Mouse (Mus musculus) embryo, embryonic 10.5 days (tissue): ENCODE results near the gene Ccm2.

Source experiments
- DNase-seq: peaks from one replicate; pipeline ENCODE4 v3.0.0-alpha.2; 2015; ENCODE audit warnings: low spot score

Gene Ccm2

GRCm38 (mm10) chr11:6529961-6530360 is 16.7 kb upstream of the Ccm2 start:
- no peak for DNase-seq

- no peak for DNase-seq
Observed at GRCm38 (mm10) chr11:6530746-6531145, 15.9 kb upstream of the Ccm2 start.

- no peak for DNase-seq
Observed at GRCm38 (mm10) chr11:6544683-6545082, 2.0 kb upstream of the Ccm2 start.

- no peak for DNase-seq
Observed at GRCm38 (mm10) chr11:6545186-6545856, 1.4 kb upstream of the Ccm2 start.

GRCm38 (mm10) chr11:6545857-6546192 is 862 bp upstream of the Ccm2 start:
- no peak for DNase-seq

- DNase-seq, result peak; percentile 77
Observed at GRCm38 (mm10) chr11:6547037-6547680, 472 bp downstream of the Ccm2 start.

- DNase-seq, result no peak
Observed at GRCm38 (mm10) chr11:6547696-6548325, 1.1 kb downstream of the Ccm2 start.

GRCm38 (mm10) chr11:6549770-6550169 is 3.1 kb downstream of the Ccm2 start:
- no peak for DNase-seq

- DNase-seq, result no peak
Observed at GRCm38 (mm10) chr11:6550201-6550600, 3.5 kb downstream of the Ccm2 start.

GRCm38 (mm10) chr11:6558234-6558633 is 11.5 kb downstream of the Ccm2 start:
- no peak for DNase-seq

GRCm38 (mm10) chr11:6559996-6560395 is 13.3 kb downstream of the Ccm2 start:
- DNase-seq, result no peak

GRCm38 (mm10) chr11:6560655-6561360 is 14.1 kb downstream of the Ccm2 start:
- DNase-seq, result no peak

- DNase-seq, result no peak
Observed at GRCm38 (mm10) chr11:6561474-6561873, 14.8 kb downstream of the Ccm2 start.

GRCm38 (mm10) chr11:6562359-6562758 is 15.7 kb downstream of the Ccm2 start:
- no peak for DNase-seq

- DNase-seq, result no peak
Observed at GRCm38 (mm10) chr11:6563201-6563600, 16.5 kb downstream of the Ccm2 start.

- DNase-seq, result no peak
Observed at GRCm38 (mm10) chr11:6566496-6566895, 19.8 kb downstream of the Ccm2 start.

- no peak for DNase-seq
Observed at GRCm38 (mm10) chr11:6567951-6568350, 21.3 kb downstream of the Ccm2 start.

GRCm38 (mm10) chr11:6568584-6569409 is 22.1 kb downstream of the Ccm2 start:
- DNase-seq, result no peak

GRCm38 (mm10) chr11:6569410-6569777 is 22.7 kb downstream of the Ccm2 start:
- no peak for DNase-seq

GRCm38 (mm10) chr11:6576151-6576550 is 29.5 kb downstream of the Ccm2 start:
- no peak for DNase-seq

- no peak for DNase-seq
Observed at GRCm38 (mm10) chr11:6579361-6579760, 32.7 kb downstream of the Ccm2 start.
